Mouse (Mus musculus) spleen, adult 2 months (tissue): Measurements from ENCODE around the gene Vmn2r35.
"Not testable (repeated sequence)": the region's sequence is repeated elsewhere in the genome, so short reads cannot be mapped to it uniquely, and the experiment has no call there.

Source experiments
- CTCF ChIP-seq: fragments of 200-500 bp; IDR thresholded peaks from 2 replicates; pipeline ENCODE4 v1.5.1; 2011; ENCODE audit warnings: mild to moderate bottlenecking, inconsistent platforms; ENCODE audit not compliant: insufficient read depth, insufficient read length, insufficient replicate concordance; ENCODE audit errors: extremely low read depth
- POLR2A ChIP-seq: fragments of 200-500 bp; IDR thresholded peaks from 2 replicates; pipeline ENCODE4 v1.6.1; 2011; ENCODE audit warnings: low read depth, low read length, inconsistent platforms

GRCm38 (mm10) chr7:7794196-7794595, 25.5 kb downstream of the Vmn2r35 start:
- TF ChIP-seq POLR2A, CTCF: not testable (repeated sequence)
